Mouse (Mus musculus) thymus, postnatal 4 days (tissue): ENCODE measurements around the gene Ccdc157.
A peak's percentile ranks its signal among the peaks of the same experiment; 100 is the strongest.

Source experiments
- DNase-seq: peaks from one replicate; pipeline ENCODE4 v3.0.0; 2021

Ccdc157 gene

GRCm38 (mm10) chr11:4098120-4098519, 62.0 kb downstream of the Ccdc157 start:
- DNase-seq, result peak; percentile 68

GRCm38 (mm10) chr11:4097091-4097621, 62.9 kb downstream of the Ccdc157 start:
- peak; percentile 46 for DNase-seq

- peak; percentile 95 for DNase-seq
These were observed 63.8 kb downstream of the Ccdc157 start for GRCm38 (mm10) chr11:4096054-4096984.

- DNase-seq, result peak; percentile 81
These were observed 64.7 kb downstream of the Ccdc157 start, which contains the start of gene Mtfp1 for GRCm38 (mm10) chr11:4095171-4096053. Gene Mtfp1, minus strand, starts transcription at chr11:4095445.

- peak; percentile 83 for DNase-seq
These were observed 65.5 kb downstream of the Ccdc157 start for GRCm38 (mm10) chr11:4094378-4095170.

GRCm38 (mm10) chr11:4093459-4094377, 66.4 kb downstream of the Ccdc157 start:
- no peak for DNase-seq
